Mouse (Mus musculus) lung, postnatal 36 days (tissue): ENCODE measurements around the gene Ugt1a6a.
"Not testable (repeated sequence)": the region's sequence is repeated elsewhere in the genome, so short reads cannot be mapped to it uniquely, and the experiment has no call there.

ENCODE experiments used
- DNase-seq: peaks from one replicate; pipeline ENCODE4 v3.0.0; 2022; ENCODE audit warnings: mixed read lengths

Ugt1a6a gene

DNA sequence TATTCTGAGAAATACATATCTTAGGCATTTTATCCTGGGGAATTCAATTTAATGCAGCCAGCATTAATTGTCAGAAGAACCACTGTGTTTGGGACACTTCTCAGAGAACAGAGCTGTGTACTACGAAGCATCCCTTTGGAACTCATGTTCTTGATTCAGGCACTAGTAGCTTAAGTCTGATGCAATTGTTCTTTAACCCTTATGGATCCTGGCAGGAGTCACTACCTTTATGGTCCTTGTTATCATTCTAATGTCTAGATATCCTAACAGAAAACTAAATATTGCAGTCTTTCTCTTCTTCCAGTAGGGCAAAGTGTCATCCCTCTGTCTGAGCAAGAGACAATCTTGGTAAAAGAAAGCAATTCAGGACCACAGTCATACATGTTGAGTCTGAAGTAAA, 78.5 kb downstream of the Ugt1a6a start:
- DNase-seq = no peak

DNA sequence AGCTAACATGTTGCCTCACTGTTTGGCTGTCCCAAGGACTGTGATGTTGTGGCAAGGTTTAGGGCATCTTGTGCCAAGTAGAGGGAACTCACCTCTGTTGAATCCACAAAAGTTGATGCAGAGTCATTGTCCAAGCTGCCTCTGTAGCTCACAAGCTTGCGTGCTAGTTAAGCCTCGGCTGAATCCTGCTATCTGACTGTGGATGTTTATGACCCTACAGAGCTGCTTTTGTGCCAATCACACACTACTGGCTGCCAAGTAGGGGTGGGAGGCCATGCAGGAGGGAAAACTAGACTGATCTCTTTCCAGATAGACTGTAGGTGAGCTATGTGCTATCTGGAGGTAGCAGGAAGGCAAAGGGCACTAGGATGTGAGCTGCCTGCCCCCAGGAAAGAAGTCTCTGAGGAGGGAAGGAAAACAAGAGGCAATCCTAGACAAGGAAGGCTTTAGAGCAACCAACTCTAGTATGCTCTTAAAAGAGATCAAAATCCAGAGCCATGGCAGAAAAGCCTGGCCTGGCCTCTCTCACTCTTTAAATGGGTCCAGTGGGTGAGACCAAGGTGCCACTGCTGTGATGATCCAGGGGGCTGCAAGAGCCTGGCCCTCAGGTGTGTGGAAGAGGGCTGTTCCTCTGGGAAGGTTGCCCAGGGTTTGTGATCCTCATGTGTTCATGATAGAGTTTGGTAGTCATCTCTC, 79.3 kb downstream of the Ugt1a6a start:
- no peak for DNase-seq

DNA sequence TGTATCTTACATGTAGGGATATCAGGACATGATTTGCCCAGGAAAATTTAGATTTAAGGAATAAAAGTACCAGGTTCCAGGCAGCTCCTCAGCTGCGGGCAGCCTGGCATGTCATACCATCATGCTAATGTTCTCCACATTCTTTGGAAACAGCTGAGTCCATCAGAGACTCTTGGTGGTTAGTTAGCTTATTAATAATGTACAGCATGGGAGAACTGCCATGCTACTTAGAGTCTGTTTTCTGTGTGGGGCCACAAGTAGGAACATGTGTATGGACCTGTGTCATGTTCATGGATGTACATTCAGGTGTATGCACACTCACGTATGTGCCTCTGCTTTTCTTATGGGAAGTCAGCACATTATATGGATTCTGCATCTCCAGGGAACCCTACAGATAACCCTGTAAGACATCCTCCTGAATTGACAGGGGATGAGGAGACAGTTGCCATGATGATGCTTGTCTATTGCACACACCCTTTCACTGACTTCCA, 79.9 kb downstream of the Ugt1a6a start:
- DNase-seq = no peak

DNA sequence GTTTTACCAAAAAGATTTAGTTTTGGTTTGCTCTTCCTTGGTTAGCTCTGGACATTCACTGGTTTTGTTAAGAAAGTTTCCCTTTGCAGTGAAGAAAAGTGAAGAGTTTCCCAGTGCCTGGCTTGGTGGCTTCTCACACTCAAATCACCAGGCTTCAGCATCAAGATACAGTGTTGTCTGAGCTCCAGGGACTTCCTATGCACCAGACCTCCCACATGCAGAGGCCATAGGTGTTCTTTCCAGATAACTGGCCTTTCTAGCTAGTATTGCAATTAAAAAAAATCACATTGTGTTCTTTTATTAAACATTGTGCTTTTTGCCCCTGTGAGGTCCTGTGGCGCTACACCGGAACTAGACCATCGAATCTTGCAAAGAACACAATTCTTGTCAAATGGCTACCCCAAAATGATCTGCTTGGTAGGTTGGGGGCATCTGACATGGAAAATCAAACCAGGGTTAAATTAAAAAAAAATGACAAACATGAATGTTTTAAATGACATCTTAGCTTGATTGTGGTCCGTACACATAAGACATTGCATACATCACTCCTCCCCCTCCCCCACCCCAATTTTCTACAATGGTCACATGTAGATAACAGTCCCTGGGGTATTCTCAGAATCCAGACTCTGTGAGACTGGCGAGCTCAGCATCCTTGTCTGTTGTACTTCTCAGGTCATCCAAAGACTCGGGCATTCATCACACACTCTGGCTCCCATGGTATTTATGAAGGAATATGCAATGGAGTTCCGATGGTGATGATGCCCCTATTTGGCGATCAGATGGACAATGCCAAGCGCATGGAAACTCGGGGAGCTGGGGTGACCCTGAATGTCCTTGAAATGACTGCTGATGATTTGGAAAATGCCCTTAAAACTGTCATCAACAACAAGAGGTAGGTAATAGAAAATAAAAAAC, 81.1 kb downstream of the Ugt1a6a start:
- no peak for DNase-seq

DNA sequence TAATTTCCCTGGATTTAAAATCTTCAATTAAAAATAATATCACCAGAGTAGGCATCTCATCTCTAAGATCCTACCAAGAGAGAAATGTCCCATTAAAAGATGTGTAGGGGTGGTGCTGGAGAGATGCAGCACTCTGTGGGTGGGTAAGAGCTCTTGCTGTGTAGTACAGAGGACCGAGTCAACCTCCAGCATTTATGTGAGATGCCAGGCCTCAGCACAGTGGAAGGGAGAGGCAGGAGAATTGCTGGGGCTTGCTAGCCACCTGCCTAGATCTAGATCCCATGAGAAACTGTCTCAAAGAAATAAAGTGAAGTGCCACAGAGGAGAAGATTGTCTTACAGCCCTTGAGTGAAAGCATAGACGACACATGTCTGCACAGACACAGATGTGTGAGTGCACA, 81.9 kb downstream of the Ugt1a6a start:
- DNase-seq = no peak

DNA sequence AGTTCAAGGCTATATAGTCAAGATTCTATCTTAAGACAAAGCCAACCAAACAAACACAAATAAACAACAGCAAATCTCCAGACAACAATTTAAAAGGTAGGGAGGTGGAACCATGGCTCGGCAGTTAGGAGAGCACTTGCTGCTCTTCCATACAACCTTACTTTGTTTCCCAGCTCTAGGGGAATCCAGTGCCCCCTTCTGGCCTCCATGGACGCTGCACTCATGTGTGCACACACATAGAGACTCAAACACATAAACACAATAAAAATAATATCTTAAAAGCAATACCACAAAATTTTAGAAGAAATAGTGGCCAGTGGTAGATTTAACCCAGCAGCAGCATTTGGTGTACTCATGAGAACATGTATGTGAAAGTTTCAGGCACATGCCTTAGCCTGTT, 82.5 kb downstream of the Ugt1a6a start:
- no peak for DNase-seq

DNA sequence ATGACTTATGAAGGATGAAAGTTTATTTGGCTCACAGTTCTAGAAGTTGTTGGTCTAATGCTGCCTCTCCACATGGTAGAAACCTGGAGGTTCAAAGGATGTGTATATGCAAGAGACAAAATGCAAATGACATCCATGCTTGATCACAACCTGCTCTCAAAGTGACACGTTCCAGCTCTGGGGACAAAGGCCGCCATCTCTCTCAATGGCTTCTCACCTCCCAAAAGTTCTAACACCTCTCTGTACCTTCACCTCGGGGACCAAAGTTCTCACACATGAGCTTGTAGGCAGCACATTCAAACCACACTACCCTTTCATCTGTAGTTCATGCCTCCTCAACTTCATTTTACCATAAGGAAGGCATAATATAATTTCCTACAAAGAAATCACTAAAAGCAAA, 83.0 kb downstream of the Ugt1a6a start:
- no peak for DNase-seq

DNA sequence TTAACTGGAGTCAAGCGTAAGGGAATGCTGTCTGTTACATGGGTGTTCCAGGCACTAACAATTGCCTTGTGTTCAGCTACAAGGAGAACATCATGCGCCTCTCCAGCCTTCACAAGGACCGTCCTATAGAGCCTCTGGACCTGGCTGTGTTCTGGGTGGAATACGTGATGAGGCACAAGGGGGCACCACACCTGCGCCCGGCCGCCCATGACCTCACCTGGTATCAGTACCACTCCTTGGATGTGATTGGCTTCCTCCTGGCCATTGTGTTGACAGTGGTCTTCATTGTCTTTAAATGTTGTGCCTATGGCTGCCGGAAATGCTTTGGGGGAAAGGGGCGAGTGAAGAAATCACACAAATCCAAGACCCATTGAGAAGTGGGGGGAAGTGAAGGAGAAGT, 83.4 kb downstream of the Ugt1a6a start:
- DNase-seq = no peak

DNA sequence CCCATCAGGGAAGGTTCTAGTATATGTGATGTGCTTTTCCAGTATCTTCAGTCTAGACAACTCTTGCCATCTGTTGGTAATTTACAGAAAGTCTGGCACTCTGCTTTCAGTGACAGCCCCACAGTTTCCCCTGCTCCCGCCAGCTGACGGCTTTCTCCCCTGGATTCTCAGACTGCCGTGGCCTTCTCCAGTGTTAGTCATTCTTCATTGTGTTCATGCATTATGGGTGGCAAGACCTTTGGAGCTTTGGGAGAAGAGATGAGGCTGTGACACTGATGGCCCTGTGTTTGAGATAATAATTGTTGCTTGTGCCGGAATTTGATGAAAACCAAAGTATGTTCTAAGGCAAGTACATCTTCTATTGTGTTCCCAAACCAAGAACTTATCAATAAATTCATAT, 84.0 kb downstream of the Ugt1a6a start:
- no peak for DNase-seq

DNA sequence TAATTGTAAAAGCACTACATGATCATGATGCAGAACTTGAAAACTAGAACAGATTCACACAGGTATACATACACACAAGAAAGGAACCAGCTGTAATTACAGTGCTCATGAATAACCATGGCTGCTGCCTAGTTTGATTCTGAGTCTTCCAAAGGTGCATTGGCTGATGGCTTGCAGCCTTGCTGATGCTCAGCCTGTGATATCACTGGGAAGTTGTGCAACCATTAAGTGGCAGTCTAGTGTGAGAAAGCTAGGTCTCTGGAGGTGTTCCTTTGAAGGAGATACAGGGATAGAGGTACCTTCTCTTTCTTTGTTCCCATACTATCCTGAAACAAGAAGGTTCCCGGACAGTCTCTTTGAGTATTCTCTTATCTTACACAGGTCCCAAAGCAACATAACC, 84.4 kb downstream of the Ugt1a6a start:
- DNase-seq = no peak

DNA sequence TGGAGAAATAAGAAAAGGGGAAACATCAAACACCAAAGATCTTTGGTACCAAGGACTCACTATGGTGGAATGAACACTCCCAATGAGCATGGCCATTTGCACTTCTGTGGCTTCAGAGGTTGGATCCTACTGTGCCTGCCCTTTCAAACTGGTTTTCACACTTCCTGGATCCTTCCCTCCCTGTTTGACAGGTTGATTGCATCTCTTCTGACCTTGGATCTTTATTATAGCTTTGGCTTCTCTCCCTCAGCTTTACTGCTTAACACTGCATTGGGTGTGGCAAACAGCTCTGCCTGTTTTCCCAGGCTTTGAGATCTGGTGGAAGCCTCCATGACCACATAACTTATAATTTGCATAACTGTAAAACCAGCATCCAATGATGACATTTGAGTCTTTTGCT, 85.7 kb downstream of the Ugt1a6a start:
- DNase-seq = no peak

DNA sequence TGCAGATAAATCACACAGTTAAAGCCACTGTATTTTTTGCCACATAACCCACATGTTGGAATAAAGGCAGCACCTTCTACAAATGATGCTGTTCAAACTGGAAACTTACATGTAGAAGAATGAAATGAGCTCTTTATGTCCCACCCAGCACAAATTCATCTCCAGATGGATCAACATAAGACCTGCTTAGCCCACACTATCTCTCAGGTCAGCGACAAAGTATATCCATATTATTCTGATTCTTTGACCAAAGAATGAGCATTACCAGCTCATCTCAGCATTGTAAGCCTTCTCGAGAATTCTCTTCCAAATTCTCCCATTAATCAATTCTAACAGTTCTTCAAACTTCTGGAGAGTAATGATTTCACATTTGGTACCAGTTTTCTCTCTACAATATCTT, 87.6 kb downstream of the Ugt1a6a start:
- no peak for DNase-seq

DNA sequence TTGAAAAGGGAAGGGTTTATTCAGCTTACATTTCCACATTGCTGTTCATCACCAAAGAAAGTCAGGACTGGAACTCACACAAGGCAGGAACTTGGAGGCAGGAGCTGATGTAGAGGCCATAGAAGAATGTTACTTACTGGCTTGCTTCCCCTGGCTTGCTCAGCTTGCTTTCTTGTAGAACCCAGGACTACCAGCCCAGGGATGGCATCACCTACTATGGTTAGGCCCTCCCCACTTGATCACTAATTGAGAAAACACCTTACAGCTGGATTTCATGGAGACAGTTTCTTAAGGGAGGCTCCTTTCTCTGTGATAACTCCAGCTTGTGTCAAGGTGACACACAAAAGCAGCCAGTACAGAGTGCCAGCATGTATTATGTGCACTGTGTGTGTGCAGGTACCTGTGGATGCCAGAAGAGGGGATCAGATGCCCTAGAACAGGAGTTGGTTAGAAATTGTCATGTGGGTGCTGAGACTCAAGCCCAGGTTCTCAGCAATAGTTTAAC, 88.5 kb downstream of the Ugt1a6a start:
- peak; percentile 2 for DNase-seq

DNA sequence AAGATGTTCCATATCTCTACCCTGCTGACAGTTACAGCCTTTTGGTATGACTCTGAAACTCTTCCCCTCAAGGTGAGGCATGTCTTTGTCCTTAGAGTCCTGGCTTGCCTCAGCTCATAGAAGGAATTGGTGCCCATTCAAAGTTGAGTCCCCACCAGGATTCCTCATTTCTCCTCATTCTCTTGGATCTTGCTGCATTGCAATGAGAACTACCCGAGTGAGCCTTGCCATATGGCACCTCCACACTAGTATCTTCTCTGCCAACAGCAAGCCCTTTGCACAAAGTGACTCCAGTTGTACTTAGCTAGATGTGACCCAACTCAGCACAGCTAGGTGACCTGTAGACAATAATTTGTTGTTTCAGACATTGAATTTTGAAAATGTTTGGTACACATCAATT, 89.0 kb downstream of the Ugt1a6a start:
- DNase-seq = peak; percentile 3

DNA sequence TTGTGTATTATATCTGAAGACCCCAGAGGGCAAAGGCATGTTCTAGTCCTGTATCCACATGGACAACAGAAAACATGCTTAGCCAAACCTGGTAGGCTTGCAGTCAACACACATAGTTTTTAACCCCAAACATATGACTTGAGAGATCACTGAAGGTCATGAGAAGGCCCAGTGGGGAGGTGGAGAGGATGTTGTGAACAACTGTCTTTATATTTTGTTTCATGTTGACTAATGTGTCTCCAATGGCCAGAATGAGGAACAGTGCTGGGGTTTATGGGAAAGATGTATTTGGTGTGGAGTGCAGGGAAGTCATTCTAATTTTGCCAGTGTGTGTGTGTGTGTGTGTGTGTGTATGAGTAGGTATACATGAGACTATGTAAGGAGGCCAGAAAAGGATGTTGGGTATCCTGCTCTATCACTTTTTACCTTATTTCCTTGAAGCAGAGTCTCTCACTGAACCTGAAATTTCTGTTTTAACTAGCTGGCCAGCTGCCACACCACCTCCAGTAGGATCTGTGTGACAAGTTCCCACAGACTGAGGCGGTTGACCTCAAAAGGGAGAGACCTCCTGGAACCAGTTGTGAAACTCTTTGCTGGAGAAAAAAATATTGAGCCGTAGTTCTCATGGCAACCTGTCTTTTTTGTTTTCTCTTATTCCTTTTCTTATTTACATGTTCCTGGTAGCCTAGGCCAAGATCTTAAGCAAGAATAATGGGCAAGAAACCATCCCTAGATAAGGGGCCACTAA, 89.6 kb downstream of the Ugt1a6a start:
- DNase-seq = peak; percentile 81

DNA sequence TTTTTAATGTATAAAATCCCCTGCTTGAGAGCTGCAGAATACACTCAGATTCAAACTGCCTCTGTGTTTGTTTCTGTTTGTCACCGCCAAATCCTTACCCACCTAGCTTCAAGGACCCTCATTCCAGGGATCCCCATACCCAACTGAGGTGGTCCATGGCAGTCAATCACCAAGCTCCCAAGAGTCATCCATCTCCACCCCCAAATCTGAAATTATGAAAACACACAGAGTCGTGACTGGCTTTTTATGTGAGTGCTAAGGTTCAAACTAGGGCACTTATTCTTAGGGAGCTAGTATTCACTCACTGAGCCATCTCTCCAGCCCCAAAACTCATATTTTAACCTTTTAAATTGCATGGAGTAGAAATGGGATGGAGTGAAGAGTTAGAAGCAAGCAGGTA, 90.7 kb downstream of the Ugt1a6a start:
- DNase-seq = not testable (repeated sequence)

DNA sequence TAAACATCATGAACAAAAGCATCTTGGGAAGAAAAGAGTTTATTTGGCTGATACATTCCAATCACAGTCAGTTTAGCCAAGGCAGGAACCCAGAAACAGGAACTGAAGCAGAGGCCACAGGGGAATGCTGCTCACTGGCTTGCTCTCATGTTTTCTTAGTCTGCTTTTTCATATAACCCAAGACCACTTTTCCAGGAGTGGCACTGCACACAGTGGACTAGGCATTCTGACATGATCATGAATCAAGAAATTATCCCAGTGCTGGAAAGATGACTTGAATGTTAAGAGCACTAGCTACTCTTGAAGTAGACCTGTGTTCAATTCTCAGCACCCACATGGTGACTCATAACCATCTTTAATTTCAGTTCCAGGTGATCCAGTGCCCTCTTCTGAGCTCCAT, 91.1 kb downstream of the Ugt1a6a start:
- DNase-seq = peak; percentile 1

DNA sequence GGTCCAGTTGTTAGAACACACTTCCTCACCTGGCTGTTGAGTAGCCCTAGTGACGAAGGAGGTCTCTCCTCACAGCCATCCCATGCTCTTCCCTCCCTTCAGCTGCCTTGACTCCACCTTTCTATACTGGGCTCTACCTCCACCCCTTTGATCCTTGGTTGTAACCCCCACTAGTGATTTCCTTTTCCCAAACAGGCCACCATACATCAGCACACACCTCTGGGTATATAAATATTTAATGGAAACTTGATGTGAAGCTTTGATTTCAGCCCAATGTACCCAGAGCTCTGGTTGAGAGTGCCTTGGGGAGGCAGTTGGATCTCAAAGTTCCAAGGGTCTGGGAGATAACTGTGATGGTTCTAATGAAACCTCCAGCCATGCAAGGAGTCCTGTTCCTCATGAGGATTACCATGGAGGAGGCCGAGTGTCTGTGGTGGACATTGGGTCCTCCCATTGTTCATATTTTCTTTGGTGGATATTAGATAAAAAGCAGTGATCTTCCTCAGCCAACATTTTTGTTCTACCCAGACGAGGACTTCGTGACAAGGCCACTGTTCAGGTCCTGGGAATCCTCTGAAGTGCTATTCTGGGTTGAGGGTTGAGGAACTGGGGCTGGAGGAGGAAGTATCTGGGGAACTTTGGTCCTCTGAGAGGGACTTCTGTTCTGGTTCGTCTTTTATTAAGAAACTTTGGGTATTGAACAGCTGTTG, 92.2 kb downstream of the Ugt1a6a start, which contains the start of gene Mroh2a:
Gene Mroh2a, plus strand, starts transcription at position 317 of the 710 bp plus-strand sequence.
- peak; percentile 16 for DNase-seq

DNA sequence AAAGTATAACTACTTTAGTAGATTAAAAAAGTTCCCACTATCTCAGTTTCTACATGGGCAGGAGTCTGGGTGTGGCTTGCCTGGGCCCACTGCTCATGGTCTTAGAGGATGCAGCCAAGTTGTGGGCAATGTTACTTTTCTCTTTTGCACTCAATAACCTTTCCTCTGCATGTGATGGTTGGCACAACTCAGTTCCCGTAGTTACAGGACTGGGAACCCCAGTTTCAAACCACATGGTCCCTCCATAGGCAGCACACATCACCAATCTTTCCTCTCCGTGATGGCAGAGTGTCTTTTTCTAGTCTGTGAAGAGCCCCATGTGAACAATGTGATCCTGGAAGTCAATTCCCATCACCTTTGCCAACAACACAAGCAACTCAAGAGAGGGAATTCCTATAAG, 92.9 kb downstream of the Ugt1a6a start:
- no peak for DNase-seq

DNA sequence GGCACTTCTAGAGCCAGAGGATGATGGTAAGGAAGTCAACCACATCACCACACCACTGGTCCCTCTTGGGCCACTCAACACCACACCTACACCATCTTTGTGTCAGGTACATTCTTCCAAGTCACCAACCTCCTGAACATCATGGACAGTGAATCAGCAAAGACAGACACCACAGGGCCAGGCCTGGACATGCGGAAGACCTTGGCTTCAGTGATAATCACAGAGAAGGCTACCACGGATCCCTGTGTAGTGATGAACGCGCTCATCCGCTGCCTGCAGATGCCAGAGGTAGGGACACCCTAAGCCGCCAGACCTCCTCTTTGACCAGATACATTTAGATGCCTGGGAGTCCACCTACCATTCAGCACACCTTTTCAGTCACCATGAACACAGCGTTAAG, 93.5 kb downstream of the Ugt1a6a start:
- DNase-seq = no peak

DNA sequence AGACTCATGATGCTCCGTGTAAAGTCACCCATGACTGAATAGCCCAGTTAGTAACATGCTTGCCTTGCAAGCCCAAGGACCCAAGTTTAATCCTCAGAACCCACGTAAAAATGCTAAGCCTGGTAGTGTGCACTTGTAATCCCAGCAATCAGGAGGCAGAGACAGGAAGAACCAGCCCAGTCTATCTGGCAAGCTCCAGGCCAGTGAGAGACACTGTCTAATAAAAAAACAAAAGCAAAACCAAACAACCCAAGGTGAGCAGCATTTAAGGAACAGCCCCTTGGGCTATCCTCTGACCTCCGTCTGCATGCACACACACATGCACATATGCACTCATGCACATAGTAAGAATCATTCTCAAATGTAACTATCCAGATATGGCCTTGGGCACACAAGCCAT, 95.0 kb downstream of the Ugt1a6a start:
- no peak for DNase-seq

DNA sequence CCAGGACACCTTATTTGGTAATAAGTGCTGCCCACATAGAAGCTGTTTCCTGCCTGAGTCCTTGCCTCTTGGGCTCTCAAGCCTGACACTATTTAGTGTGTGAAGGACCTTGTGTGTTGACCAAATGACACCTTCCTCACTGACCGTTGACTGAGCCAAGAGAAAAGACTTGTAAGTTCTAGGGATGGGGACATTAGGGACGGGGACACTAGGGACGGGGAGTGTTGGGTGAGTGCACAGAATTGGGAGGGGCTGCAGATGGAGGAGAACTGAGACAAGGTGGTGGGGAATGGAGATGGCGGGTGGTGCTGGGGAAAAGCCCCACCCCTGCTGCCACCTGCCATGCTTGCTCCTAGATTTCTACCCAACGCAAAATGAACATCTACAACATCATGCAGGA, 95.4 kb downstream of the Ugt1a6a start:
- no peak for DNase-seq
